Mouse (Mus musculus) stomach, postnatal 0 days (tissue): ENCODE measurements around the gene Icos.

ENCODE experiments used
- CTCF ChIP-seq: IDR thresholded peaks from 2 replicates; pipeline ENCODE4 v1.5.1; 2016; ENCODE audit warnings: antibody characterized with exemption, low read depth, mild to moderate bottlenecking, moderate library complexity
- EP300 ChIP-seq: optimal IDR thresholded peaks from 2 replicates; pipeline ENCODE3; 2016; ENCODE audit warnings: antibody characterized with exemption

- no peak for TF ChIP-seq CTCF
- TF ChIP-seq EP300, result no peak
Observed at GRCm38 (mm10) chr1:61027519-61027918, 49.8 kb downstream of the Icos start.
